Mouse (Mus musculus) liver, adult 2 months (tissue): ENCODE data around the gene Tmem106c.

Experiments used
- CTCF ChIP-seq: fragments of 200-500 bp; IDR thresholded peaks from 2 replicates; pipeline ENCODE4 v1.5.1; 2011; ENCODE audit warnings: low read depth, low read length, control low read depth
- POLR2A ChIP-seq: fragments of 200-500 bp; IDR thresholded peaks from 2 replicates; pipeline ENCODE4 v1.6.1; 2011; ENCODE audit warnings: low read length, control low read depth; ENCODE audit not compliant: insufficient read depth; ENCODE audit errors: extremely low read depth

DNA sequence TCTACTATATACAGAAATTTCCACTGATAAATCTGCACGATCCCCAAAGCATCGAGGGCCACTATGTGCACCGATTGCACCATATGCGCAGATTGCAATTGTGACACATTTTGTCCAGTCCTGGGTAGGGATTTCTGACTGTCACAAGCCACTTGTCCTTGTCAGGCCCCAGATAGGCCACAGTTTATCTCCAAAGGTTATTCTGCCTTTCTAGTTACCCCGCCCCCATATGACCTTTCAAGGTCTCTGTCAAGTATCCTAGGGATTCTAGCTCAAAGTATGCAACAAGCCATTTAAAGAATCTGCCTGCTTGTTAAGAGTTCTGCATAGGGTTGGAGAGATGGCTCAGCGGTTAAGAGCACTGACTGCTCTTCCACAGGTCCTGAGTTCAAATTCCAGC is 8.6 kb downstream of the Tmem106c start:
- TF ChIP-seq CTCF: no peak
- no peak for TF ChIP-seq POLR2A
